Mouse (Mus musculus): ENCODE data around the gene Txndc2.

DNA sequence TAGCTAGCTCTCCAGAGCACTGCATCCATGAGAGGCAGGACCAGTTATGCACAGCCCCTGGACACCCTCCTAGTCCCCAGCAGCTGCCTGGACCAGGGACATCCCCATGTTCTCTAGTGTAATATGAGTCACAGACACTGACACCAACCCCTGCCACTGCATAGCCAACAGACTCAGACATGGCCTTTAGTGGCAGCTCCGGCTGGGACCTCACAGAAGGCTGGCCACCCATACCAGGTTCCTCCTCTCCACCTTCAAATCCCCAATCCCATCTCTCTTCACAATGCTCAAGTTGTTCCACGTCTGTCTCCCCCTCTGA lies 7.2 kb upstream of the Txndc2 start:
- TF ChIP-seq POLR2A (IDR thresholded peaks at IDR 0.05; ENCODE audit: low read depth, low read length) (no peak), CTCF (IDR thresholded peaks at IDR 0.05; ENCODE audit: borderline replicate concordance, insufficient read depth, low read length) (no peak)
